31 mouse cellular contexts compared by ENCODE assay signal in genomic region chr8:61350443-61350842, GRCm38 (mm10).
DNase-seq lines count a peak whose midpoint lies in the region; ATAC-seq lines count a peak whose summit lies in the region.
"Had no signal": no experiment of that assay in that cellular context is flagged by ENCODE, and none has a peak within 500 bp of the region (broad histone marks: within the 10 kb centered on the region; RNA-seq: fewer than 3 reads in every experiment).

No protein-coding gene starts in this region.

- H3K9me3 ChIP-seq in hindbrain, embryonic 11.5 days (ENCODE audit: control insufficient read depth, low read length) = no peaks in the 10 kb centered on the region
- H3K9me3 ChIP-seq in hindbrain, embryonic 14.5 days (ENCODE audit: control insufficient read depth, low read length) = no peaks in the 10 kb centered on the region
- no peaks in the 10 kb centered on the region for H3K9me3 ChIP-seq in neural tube, embryonic 11.5 days (ENCODE audit: control insufficient read depth, low read length)
- no peaks in the 10 kb centered on the region for H3K9me3 ChIP-seq in embryonic facial prominence, embryonic 10.5 days
- H3K9me3 ChIP-seq: embryonic facial prominence, embryonic 12.5 days; hindbrain, embryonic 15.5 days; limb, embryonic 12.5 days; liver, embryonic 12.5 days; neural tube, embryonic 15.5 days had no signal

- no peak overlapping the region for H3K4me2 ChIP-seq in hindbrain, embryonic 11.5 days (replicated peaks; ENCODE audit: low read depth, low read length)
- H3K4me2 ChIP-seq in hindbrain, embryonic 14.5 days (replicated peaks) = no peak overlapping the region
- no peak overlapping the region for H3K4me2 ChIP-seq in neural tube, embryonic 11.5 days (ENCODE audit: low read depth)
- H3K4me2 ChIP-seq: embryonic facial prominence, embryonic 12.5 days; hindbrain, embryonic 15.5 days; limb, embryonic 12.5 days; liver, embryonic 12.5 days; neural tube, embryonic 15.5 days had no signal

- no peak overlapping the region for H3K9ac ChIP-seq in hindbrain, embryonic 11.5 days (ENCODE audit: low read depth, low read length)
- H3K9ac ChIP-seq in hindbrain, embryonic 14.5 days = no peak overlapping the region
- no peak overlapping the region for H3K9ac ChIP-seq in neural tube, embryonic 11.5 days (ENCODE audit: low read length)
- H3K9ac ChIP-seq: embryonic facial prominence, embryonic 12.5 days; hindbrain, embryonic 15.5 days; limb, embryonic 12.5 days; liver, embryonic 12.5 days; liver, postnatal 0 days; neural tube, embryonic 15.5 days had no signal

- H3K27ac ChIP-seq in hindbrain, embryonic 11.5 days (ENCODE audit: low read depth, low read length) = no peak overlapping the region
- H3K27ac ChIP-seq in hindbrain, embryonic 14.5 days = no peak overlapping the region
- no peak overlapping the region for H3K27ac ChIP-seq in neural tube, embryonic 11.5 days (ENCODE audit: low read depth, low read length)
- no peak overlapping the region for H3K27ac ChIP-seq in embryonic facial prominence, embryonic 10.5 days (replicated peaks)
- H3K27ac ChIP-seq: embryonic facial prominence, embryonic 12.5 days; hindbrain, embryonic 15.5 days; layer of hippocampus, adult 2 months; limb, embryonic 12.5 days; liver, embryonic 12.5 days; neural tube, embryonic 15.5 days; stomach, postnatal 0 days had no signal

- H3K4me3 ChIP-seq in hindbrain, embryonic 11.5 days (ENCODE audit: low read depth, low read length) = no peak overlapping the region
- no peak overlapping the region for H3K4me3 ChIP-seq in hindbrain, embryonic 14.5 days (replicated peaks; ENCODE audit: low read length)
- no peak overlapping the region for H3K4me3 ChIP-seq in neural tube, embryonic 11.5 days (ENCODE audit: low read depth, low read length)
- no peak overlapping the region for H3K4me3 ChIP-seq in embryonic facial prominence, embryonic 10.5 days
- H3K4me3 ChIP-seq: embryonic facial prominence, embryonic 12.5 days; erythroblast, embryonic 14.5 days; hindbrain, embryonic 15.5 days; layer of hippocampus, adult 2 months; left cerebral cortex, adult 2 months; limb, embryonic 12.5 days; liver, embryonic 12.5 days; neural tube, embryonic 15.5 days had no signal

- H3K27me3 ChIP-seq in hindbrain, embryonic 11.5 days (ENCODE audit: control insufficient read depth, insufficient read depth, low read length) = no peaks in the 10 kb centered on the region
- H3K27me3 ChIP-seq in hindbrain, embryonic 14.5 days (ENCODE audit: control insufficient read depth, insufficient read depth, low read length) = no peaks in the 10 kb centered on the region
- H3K27me3 ChIP-seq in neural tube, embryonic 11.5 days (ENCODE audit: control insufficient read depth, insufficient read depth, low read length) = no peaks in the 10 kb centered on the region
- H3K27me3 ChIP-seq in embryonic facial prominence, embryonic 10.5 days (replicated peaks; ENCODE audit: low read depth, poor library complexity, severe bottlenecking) = peaks cover 20% of the 10 kb centered on the region
- H3K27me3 ChIP-seq: embryonic facial prominence, embryonic 12.5 days; hindbrain, embryonic 15.5 days; limb, embryonic 12.5 days; liver, embryonic 12.5 days; neural tube, embryonic 15.5 days; Patski had no signal

- 49% methylated on average over 9 of the region's 9 CpGs for WGBS in hindbrain, embryonic 11.5 days
- WGBS in hindbrain, embryonic 14.5 days = 43% methylated on average over 9 of the region's 9 CpGs
- 56% methylated on average over 9 of the region's 9 CpGs for WGBS in neural tube, embryonic 11.5 days
- 28% methylated on average over 9 of the region's 9 CpGs for WGBS in embryonic facial prominence, embryonic 10.5 days

- peak; percentile 83 for ATAC-seq in hindbrain, embryonic 11.5 days (ENCODE audit: low FRiP score)
- no peak for ATAC-seq in hindbrain, embryonic 14.5 days (ENCODE audit: low FRiP score)
- peak; percentile 64; the same call in 1 of the 2 replicates for ATAC-seq in neural tube, embryonic 11.5 days (ENCODE audit: insufficient read depth, low FRiP score, low TSS enrichment)
- no peak for ATAC-seq in megakaryocyte-erythroid progenitor cell, adult 5-6 weeks (replicated peaks; ENCODE audit: low FRiP score, low TSS enrichment, poor library complexity, severe bottlenecking)
- ATAC-seq: inflammation-experienced regulatory T-cells, adult 6 months; liver, embryonic 12.5 days; liver, postnatal 0 days; Patski had no signal

- H3K36me3 ChIP-seq in hindbrain, embryonic 11.5 days (ENCODE audit: control insufficient read depth, insufficient read depth, low read length) = no peaks in the 10 kb centered on the region
- peaks cover 11% of the 10 kb centered on the region; the same call in 1 of the 2 replicates for H3K36me3 ChIP-seq in hindbrain, embryonic 14.5 days (replicated peaks; ENCODE audit: control insufficient read depth, insufficient read depth)
- no peaks in the 10 kb centered on the region for H3K36me3 ChIP-seq in neural tube, embryonic 11.5 days (ENCODE audit: control insufficient read depth, insufficient read depth, low read length)
- H3K36me3 ChIP-seq in embryonic facial prominence, embryonic 10.5 days (replicated peaks) = peaks cover 34% of the 10 kb centered on the region

- no peaks in the 10 kb centered on the region for H3K4me1 ChIP-seq in hindbrain, embryonic 11.5 days (replicated peaks; ENCODE audit: control insufficient read depth, insufficient read depth, low read length)
- 0 out of 2 replicates have a peak, but pooled peaks cover 11% of the 10 kb centered on the region for H3K4me1 ChIP-seq in hindbrain, embryonic 14.5 days (replicated peaks; ENCODE audit: control insufficient read depth, insufficient read depth, low read length)
- no peaks in the 10 kb centered on the region for H3K4me1 ChIP-seq in neural tube, embryonic 11.5 days (ENCODE audit: control insufficient read depth, insufficient read depth, low read length)
- H3K4me1 ChIP-seq in embryonic facial prominence, embryonic 10.5 days = peaks cover 46% of the 10 kb centered on the region
- H3K4me1 ChIP-seq: liver, embryonic 12.5 days had no signal

- DNase-seq in hindbrain, embryonic 11.5 days (ENCODE audit: low spot score) = peak; percentile 39
- DNase-seq in hindbrain, embryonic 14.5 days (ENCODE audit: low spot score) = no peak
- no peak for DNase-seq in neural tube, embryonic 11.5 days (ENCODE audit: low spot score)
- no peak for DNase-seq in neural tube, embryonic 10.5 days (ENCODE audit: extremely low spot score, low spot score)
- DNase-seq in embryonic facial prominence, embryonic 10.5 days (ENCODE audit: low spot score) = peak; percentile 44
- no peak for DNase-seq in urinary bladder, postnatal 10 days (ENCODE audit: low spot score)
- DNase-seq: adrenal gland, postnatal 10 days; cerebellum, adult 9-10 months; cerebellum, postnatal 36 days; gastrocnemius, postnatal 10 days; heart, postnatal 14 days; kidney, adult 11 months; kidney, postnatal 25 days; liver, postnatal 0 days; lung, postnatal 36 days; right cerebral cortex, adult 18-20 months; spleen, adult 18-20 months; thymus, adult 18-20 months; thymus, postnatal 25 days had no signal

Comparison
In these comparisons a context has a peak if more than half of its experiments do, and no peak if none do; other contexts are left out.
1. ATAC-seq: peak in hindbrain, embryonic 11.5 days (single experiment) and neural tube, embryonic 11.5 days (single experiment); none in hindbrain, embryonic 14.5 days (single experiment) and megakaryocyte-erythroid progenitor cell, adult 5-6 weeks (single experiment).
2. DNase-seq: peak in hindbrain, embryonic 11.5 days (single experiment) and embryonic facial prominence, embryonic 10.5 days (single experiment); none in hindbrain, embryonic 14.5 days (single experiment), neural tube, embryonic 11.5 days (single experiment), neural tube, embryonic 10.5 days (single experiment) and urinary bladder, postnatal 10 days (single experiment).